Mouse (Mus musculus) stomach, postnatal 0 days (tissue): ENCODE results near the gene Gpr171. TPM values are rescaled to one million over a fixed set of nuclear protein-coding genes. Genes with fewer than 3 reads are reported as not detected.
"Not testable (repeated sequence)": the region's sequence is repeated elsewhere in the genome, so short reads cannot be mapped to it uniquely, and the experiment has no call there.

Experiments
- ATAC-seq: fragments of 200-750 bp; cut with Nextera tagmentation; 2 replicates; pipeline ENCODE4 v1.8.0; 2017; ENCODE audit not compliant: low FRiP score, low TSS enrichment
- DNase-seq: peaks from one replicate; pipeline ENCODE4 v3.0.0-alpha.2; 2016; ENCODE audit warnings: low spot score
- H3K27ac ChIP-seq: fragments of 300-500 bp; sonication (generic); replicated peaks from 2 replicates; pipeline ENCODE4 v1.5.1; 2014; ENCODE audit warnings: mild to moderate bottlenecking, control low read depth
- H3K27me3 ChIP-seq: fragments of 300-500 bp; sonication (generic); 2 replicates; pipeline ENCODE4 v1.6.1; 2014; ENCODE audit warnings: low read length; ENCODE audit not compliant: control insufficient read depth, insufficient read depth
- H3K36me3 ChIP-seq: fragments of 300-500 bp; sonication (generic); 2 replicates; pipeline ENCODE4 v1.6.1; 2014; ENCODE audit warnings: low read length, mixed read lengths; ENCODE audit not compliant: control insufficient read depth, insufficient read depth
- H3K4me1 ChIP-seq: fragments of 300-500 bp; sonication (generic); replicated peaks from 2 replicates; pipeline ENCODE4 v1.6.1; 2014; ENCODE audit warnings: antibody characterized with exemption; ENCODE audit not compliant: control insufficient read depth, insufficient read depth
- H3K4me2 ChIP-seq: fragments of 300-500 bp; sonication (generic); replicated peaks from 2 replicates; pipeline ENCODE4 v1.6.1; 2014; ENCODE audit warnings: low read depth, mild to moderate bottlenecking, control low read depth, moderate library complexity
- H3K4me3 ChIP-seq: fragments of 300-500 bp; sonication (generic); 2 replicates; pipeline ENCODE4 v1.5.1; 2014; ENCODE audit warnings: low read depth, low read length, control low read depth
- H3K9ac ChIP-seq: fragments of 300-500 bp; sonication (generic); 2 replicates; pipeline ENCODE4 v1.6.1; 2014; ENCODE audit warnings: mild to moderate bottlenecking, low read length, control low read depth, mixed read lengths
- H3K9me3 ChIP-seq: fragments of 300-500 bp; sonication (generic); 2 replicates; pipeline ENCODE4 v1.6.1; 2016; ENCODE audit warnings: low read length; ENCODE audit not compliant: control insufficient read depth
- CTCF ChIP-seq: IDR thresholded peaks from 2 replicates; pipeline ENCODE4 v1.5.1; 2016; ENCODE audit warnings: antibody characterized with exemption, low read depth, mild to moderate bottlenecking, moderate library complexity
- EP300 ChIP-seq: optimal IDR thresholded peaks from 2 replicates; pipeline ENCODE3; 2016; ENCODE audit warnings: antibody characterized with exemption
- WGBS: fragments of 180-500 bp; shearing (Covaris S2); extraction: QIAGEN DNeasy Blood & Tissue Kit; methylation state at CpG from one replicate; pipeline ENCODE4 v1.1.7; 2014; 5-methylcytosine and 5-hydroxymethylcytosine counted together
- polyA plus RNA-seq: library from polyadenylated mRNA; unstranded; fragments of >200 nt; fragmentation: Nextera tagmentation; extraction: Ambion mirVana; gene quantifications from 2 replicates; pipeline ENCODE4 v1.2.1, GENCODE M21; 2015

Gene Gpr171
- polyA plus RNA-seq, 1 experiment from 2014 or later, result 0.33 TPM

- DNase-seq, result no peak
- Histone ChIP-seq H3K4me3 (no peak overlapping the region), H3K27me3 (no peaks in the 10 kb centered on the region), H3K9me3 (no peaks in the 10 kb centered on the region), H3K4me2 (no peak overlapping the region), H3K27ac (peak overlapping the region; percentile 40; the same call in 1 of the 2 replicates), H3K4me1 (peaks cover 3% of the 10 kb centered on the region; the same call in 1 of the 2 replicates), H3K9ac (no peak overlapping the region), H3K36me3 (no peaks in the 10 kb centered on the region)
- TF ChIP-seq CTCF, result no peak
- TF ChIP-seq EP300, result no peak
- no peak for ATAC-seq
- 53% methylated on average over 7 of the region's 7 CpGs for WGBS
Measured at GRCm38 (mm10) chr3:59121780-59122449, 20.3 kb upstream of the Gpr171 start.

GRCm38 (mm10) chr3:59121067-59121730, 19.6 kb upstream of the Gpr171 start:
- Histone ChIP-seq H3K4me1 (peaks cover 3% of the 10 kb centered on the region; the same call in 1 of the 2 replicates), H3K27me3 (no peaks in the 10 kb centered on the region), H3K4me3 (no peak overlapping the region), H3K36me3 (no peaks in the 10 kb centered on the region), H3K9ac (no peak overlapping the region), H3K9me3 (no peaks in the 10 kb centered on the region), H3K4me2 (no peak overlapping the region), H3K27ac (peak overlapping the region; percentile 40; the same call in 1 of the 2 replicates)
- ATAC-seq (peak; percentile 73), DNase-seq (peak; percentile 26)
- 17% methylated on average over 7 of the region's 7 CpGs for WGBS
- TF ChIP-seq EP300 (no peak), CTCF (no peak)

DNA sequence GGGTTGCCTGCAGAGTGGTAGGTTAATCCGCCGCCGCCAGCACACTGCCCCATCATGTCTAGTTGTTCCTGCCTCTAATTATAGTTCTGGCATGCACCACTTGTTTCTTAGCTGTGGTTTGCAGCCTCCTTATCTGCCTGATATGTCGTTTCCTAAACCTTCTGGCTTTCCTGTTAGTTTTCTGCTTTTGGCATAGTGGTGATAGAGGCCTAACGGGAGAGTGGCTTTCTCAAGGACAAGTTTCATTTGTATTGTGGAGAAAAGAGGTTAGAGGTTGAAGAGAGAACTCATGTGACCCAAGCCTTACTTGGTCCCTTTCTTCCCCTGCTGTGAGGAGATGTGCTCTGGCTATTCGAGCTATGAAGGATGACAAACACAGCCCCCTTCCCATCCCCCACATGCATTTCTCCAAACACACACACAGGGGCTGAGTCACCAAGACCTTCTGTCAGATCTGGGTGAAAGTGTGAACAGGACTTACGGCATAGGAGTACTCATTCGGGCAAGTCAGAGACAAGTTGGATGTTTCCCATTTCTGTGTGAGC, 12.4 kb upstream of the Gpr171 start:
- WGBS, result 66% methylated on average over 8 of the region's 8 CpGs
- Histone ChIP-seq H3K36me3 (no peaks in the 10 kb centered on the region), H3K27me3 (no peaks in the 10 kb centered on the region), H3K4me1 (no peaks in the 10 kb centered on the region), H3K9me3 (no peaks in the 10 kb centered on the region), H3K4me2 (no peak overlapping the region), H3K4me3 (no peak overlapping the region), H3K27ac (no peak overlapping the region), H3K9ac (no peak overlapping the region)
- DNase-seq (no peak), ATAC-seq (no peak)
- no peak for TF ChIP-seq EP300
- no peak for TF ChIP-seq CTCF

DNA sequence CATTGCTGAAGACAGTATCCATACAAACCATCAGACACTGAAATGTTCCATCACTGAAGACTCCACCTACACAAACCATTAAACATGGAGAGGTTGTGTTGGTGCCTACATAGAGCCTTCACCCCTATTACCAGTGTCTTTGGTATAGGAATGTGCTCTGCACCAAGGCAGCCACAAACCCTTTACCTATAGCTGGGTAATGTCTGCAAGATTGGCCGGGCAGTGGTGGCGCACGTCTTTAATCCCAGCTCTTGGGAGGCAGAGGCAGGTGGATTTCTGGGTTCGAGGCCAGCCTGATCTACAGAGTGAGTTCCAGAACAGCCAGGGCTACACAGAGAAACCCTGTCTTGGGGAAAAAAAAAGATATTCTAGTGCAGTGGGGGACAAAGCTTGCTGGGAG, 11.7 kb upstream of the Gpr171 start:
- H3K27me3 ChIP-seq, H3K9ac ChIP-seq, H3K27ac ChIP-seq, DNase-seq, H3K4me2 ChIP-seq, H3K9me3 ChIP-seq, H3K4me1 ChIP-seq, H3K36me3 ChIP-seq, H3K4me3 ChIP-seq, ATAC-seq: not testable (repeated sequence)
- 94% methylated on average over 4 of the region's 4 CpGs for WGBS

DNA sequence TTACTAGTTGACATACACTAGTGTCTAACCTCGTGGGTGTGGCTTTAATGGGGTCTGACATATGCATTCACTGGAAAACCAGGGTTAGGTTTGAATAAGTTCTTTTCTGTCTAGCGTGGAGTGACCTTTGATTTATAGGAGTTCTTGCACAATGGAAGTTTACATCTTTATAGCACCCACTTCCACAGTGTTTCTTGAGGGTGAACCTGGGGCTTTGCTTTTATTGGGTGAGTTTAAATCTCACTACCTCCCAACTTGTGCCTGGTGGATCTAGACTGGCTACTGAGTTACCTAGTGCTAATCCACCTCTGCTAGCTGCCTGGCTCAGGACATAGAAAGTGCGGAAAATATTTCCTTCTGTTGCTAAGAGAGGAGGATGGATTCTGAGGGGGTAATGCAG, 10.3 kb upstream of the Gpr171 start:
- Histone ChIP-seq H3K9me3 (no peaks in the 10 kb centered on the region), H3K9ac (no peak overlapping the region), H3K27me3 (no peaks in the 10 kb centered on the region), H3K36me3 (no peaks in the 10 kb centered on the region), H3K4me1 (no peaks in the 10 kb centered on the region), H3K4me3 (no peak overlapping the region), H3K27ac (no peak overlapping the region), H3K4me2 (no peak overlapping the region)
- TF ChIP-seq EP300 (no peak), CTCF (no peak)
- WGBS, result 63% methylated on average over 3 of the region's 3 CpGs
- ATAC-seq, result no peak
- DNase-seq, result no peak

- WGBS, result 98% methylated on average over 3 of the region's 3 CpGs
- H3K9me3 ChIP-seq, DNase-seq, H3K27ac ChIP-seq, ATAC-seq, H3K27me3 ChIP-seq, H3K36me3 ChIP-seq, H3K4me3 ChIP-seq, H3K4me1 ChIP-seq, H3K4me2 ChIP-seq, H3K9ac ChIP-seq: not testable (repeated sequence)
Measured at GRCm38 (mm10) chr3:59109834-59110233, 8.2 kb upstream of the Gpr171 start.
